Mouse (Mus musculus) CH12.LX (cell line): Measurements from ENCODE around the gene Dlx3.

Experiments
- CHD2 ChIP-seq: IDR thresholded peaks from 2 replicates; pipeline ENCODE4 v1.6.1; 2011; ENCODE audit warnings: low read length, improper control_type of control experiment
- CTCF ChIP-seq, 2 experiments: IDR thresholded peaks in 1 of 2; conservative IDR thresholded peaks in 1 of 2; 2 replicates each; pipeline ENCODE4 v1.5.1; 2011 to 2012; ENCODE audit warnings: low read depth in 2 of 2, low read length in 2 of 2, improper control_type of control experiment in 1 of 2, inconsistent platforms in 1 of 2, mild to moderate bottlenecking in 1 of 2, moderate library complexity in 1 of 2
- HCFC1 ChIP-seq: IDR thresholded peaks from 2 replicates; pipeline ENCODE4 v1.6.1; 2012; ENCODE audit warnings: low read depth, mild to moderate bottlenecking, inconsistent platforms, low read length, improper control_type of control experiment
- MAX ChIP-seq: IDR thresholded peaks from 2 replicates; pipeline ENCODE4 v1.6.1; 2011; ENCODE audit warnings: low read length, improper control_type of control experiment
- POLR2A ChIP-seq: IDR thresholded peaks from 2 replicates; pipeline ENCODE4 v1.6.1; 2011; ENCODE audit warnings: low read depth, mild to moderate bottlenecking, improper control_type of control experiment, low read length
- SIN3A ChIP-seq: IDR thresholded peaks from 2 replicates; pipeline ENCODE4 v1.6.1; 2012; ENCODE audit warnings: low read length, improper control_type of control experiment, inconsistent platforms
- TCF12 ChIP-seq: IDR thresholded peaks from 2 replicates; pipeline ENCODE4 v1.6.1; 2014; ENCODE audit warnings: low read depth, mild to moderate bottlenecking, inconsistent platforms, low read length, improper control_type of control experiment
- ZKSCAN1 ChIP-seq: IDR thresholded peaks from 2 replicates; pipeline ENCODE4 v1.6.1; 2012; ENCODE audit warnings: low read depth, inconsistent platforms, low read length, improper control_type of control experiment, borderline replicate concordance
- ZNF384 ChIP-seq: IDR thresholded peaks from 2 replicates; pipeline ENCODE4 v1.6.1; 2012; ENCODE audit warnings: low read depth, low read length, improper control_type of control experiment, inconsistent platforms

DNA sequence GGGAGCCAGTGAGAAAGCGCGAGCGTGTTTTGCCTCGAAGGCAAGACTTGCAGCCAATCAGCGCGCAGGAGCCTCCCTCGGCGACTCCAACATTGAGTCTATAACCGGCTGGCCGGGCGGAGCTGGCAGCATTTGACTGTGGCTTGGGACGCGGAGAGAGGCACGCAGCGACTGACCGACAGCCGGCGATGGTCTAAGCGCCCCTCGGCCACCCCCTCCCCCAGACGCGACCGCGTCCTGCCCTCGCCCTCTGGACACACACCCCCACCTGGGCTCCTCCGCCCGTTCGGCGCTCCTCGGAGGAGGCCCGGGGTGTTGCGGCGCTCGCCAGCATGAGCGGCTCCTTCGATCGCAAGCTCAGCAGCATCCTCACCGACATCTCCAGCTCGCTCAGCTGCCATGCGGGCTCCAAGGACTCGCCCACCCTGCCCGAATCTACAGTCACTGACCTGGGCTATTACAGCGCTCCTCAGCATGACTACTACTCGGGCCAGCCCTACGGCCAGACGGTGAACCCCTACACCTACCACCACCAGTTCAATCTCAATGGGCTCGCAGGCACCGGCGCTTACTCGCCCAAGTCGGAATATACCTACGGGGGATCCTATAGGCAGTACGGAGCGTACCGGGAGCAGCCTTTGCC lies at the start of gene Dlx3:
- TF ChIP-seq TCF12 (no peak), POLR2A (no peak), CTCF (conservative IDR thresholded peaks at IDR 0.05 in 1 of 2, IDR thresholded peaks at IDR 0.05 in 1 of 2; ENCODE audit: low read depth in 2 of 2, low read length in 2 of 2) (no peak), ZNF384 (no peak), CHD2 (no peak), ZKSCAN1 (no peak), HCFC1 (no peak), MAX (no peak), SIN3A (no peak)
